Mouse (Mus musculus): ENCODE results near the gene Pik3ca.

DNA sequence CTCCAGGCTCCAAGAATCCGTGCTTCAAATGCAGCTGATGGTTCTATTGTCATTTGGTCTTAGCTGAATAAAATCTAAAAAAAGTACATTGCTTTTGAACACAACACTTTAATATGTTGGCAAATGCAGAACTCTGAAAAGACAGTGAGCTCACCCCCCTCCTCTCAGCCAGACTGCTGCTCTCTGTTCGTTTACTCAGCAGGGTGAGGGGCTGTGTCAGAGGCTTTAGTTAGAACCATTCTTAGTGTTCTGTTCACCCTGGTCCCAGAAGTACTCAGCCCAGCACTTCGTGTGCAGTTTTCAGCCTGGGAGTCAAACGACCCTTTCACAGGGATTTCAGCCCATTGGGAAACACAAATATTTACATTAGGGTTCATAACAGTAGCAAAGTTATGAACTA lies 70.9 kb downstream of the Pik3ca start:
- TF ChIP-seq MAFK (IDR thresholded peaks at IDR 0.05; ENCODE audit: insufficient read depth, low read depth, low read length) (no peak), ZC3H11A (IDR thresholded peaks at IDR 0.05; ENCODE audit: borderline replicate concordance, low read depth, low read length) (no peak), CHD2 (IDR thresholded peaks at IDR 0.05; ENCODE audit: low read depth, low read length) (no peak), ZNF384 (IDR thresholded peaks at IDR 0.05; ENCODE audit: low read depth, low read length) (no peak)
